Mouse (Mus musculus): ENCODE results near the gene AC134908.4. TPM values are rescaled to one million over a fixed set of nuclear protein-coding genes. Genes with fewer than 3 reads are reported as not detected.
"Not testable (repeated sequence)": the region's sequence is repeated elsewhere in the genome, so short reads cannot be mapped to it uniquely, and the experiment has no call there.

AC134908.4 gene
- polyA plus RNA-seq, 1 experiment, result 5.0 TPM

DNA sequence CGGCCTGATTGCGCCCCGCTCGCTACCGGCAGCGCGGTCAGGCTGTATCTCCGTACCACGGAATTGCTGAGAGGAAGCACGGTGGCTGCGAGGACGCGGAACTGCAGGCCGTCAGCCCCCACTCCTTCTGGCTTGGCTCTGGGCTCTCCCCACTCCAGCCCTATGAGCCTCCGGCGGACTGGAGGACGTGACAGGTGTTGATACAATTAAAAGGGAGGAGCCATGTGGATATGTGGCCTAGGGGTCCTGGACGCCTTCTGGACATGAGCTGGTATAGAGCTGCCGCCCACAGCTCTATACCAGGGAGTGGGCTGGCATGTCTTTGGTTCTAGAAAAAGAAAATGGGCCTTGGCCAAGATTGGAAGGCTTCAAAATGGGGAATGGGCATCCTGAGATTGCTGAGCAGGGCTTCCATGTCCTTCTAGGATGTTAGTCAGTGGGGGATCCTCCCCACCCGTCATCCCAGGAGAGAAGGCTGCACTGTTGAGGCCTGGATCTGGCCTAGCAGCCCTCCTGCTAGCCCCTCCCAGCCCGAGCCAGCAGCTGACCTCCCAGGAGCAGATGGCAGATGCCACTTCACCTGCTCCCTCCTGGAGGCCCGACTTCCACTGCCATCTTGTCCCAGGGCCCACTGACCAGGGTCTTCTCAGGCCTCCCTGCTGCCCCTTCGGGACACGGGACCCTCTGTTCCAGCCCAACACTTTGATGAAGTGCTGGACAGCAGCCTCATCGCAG lies 14.3 kb upstream of the AC134908.4 start:
- DNase-seq, result peak; percentile 83 to 85
- WGBS, result 3% methylated on average over 25 of the region's 25 CpGs
- Histone ChIP-seq H3K4me3 (replicated peaks; ENCODE audit: insufficient read depth, low read depth, low read length) (peak overlapping the region; percentile 77), H3K27ac (ENCODE audit: insufficient read depth, low read length) (peak overlapping the region; percentile 95), H3K4me1 (ENCODE audit: control insufficient read depth, insufficient read depth, low read length) (peaks cover 28% of the 10 kb centered on the region), H3K27me3 (ENCODE audit: control insufficient read depth, insufficient read depth, low read length) (no peaks in the 10 kb centered on the region)
- TF ChIP-seq CTCF (IDR thresholded peaks at IDR 0.05; ENCODE audit: borderline replicate concordance, insufficient read depth, low read depth, low read length) (no peak), POLR2A (IDR thresholded peaks at IDR 0.05; ENCODE audit: borderline replicate concordance, insufficient read depth, low read length) (0 out of 2 replicates have a peak, but pooled peaks have one; percentile 11)

DNA sequence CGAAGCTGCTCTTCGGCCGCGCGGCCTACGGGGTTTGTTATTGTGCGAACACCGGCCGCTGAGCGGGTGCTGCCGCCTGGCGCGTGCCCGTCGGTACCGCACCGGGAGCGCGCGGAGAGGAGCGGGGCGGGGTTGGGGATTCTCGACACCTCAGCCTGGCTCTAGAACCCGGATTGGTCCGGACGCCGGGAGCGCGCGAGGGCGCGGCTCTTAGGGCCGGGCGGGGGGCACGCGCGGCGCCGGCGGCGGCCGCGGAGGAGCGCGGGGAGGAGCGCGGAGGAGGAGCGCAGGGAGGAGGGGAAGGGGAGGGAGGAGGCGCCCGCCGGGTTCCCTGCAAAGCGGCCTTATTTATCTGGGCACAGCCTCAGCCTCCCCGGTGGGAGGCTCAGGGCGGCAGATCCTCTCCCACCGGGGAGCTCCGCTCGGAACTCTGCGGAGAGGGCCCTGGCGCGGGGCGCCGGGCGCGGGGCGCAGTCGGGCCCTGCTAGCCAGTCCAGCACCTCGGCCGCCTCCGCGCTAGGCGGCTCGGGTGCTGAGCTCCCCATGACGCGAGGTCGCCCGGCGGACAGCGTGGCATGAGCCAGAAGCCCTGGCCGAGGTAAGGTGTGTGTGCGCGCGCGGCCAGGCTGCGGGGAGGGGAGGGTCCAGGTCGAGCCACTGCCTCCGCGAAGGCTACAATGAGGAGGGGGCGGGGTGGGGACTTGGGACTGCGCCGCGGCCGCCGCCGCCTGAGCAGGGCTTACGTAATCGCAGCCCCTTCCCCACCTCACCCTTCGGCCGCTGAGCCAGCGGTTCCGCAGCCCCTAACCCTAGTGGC lies 13.5 kb upstream of the AC134908.4 start, which contains the start of gene Fbxl16:
Fbxl16 (plus strand) TSS at position 297 of the 817 bp plus-strand sequence.
- H3K4me3 ChIP-seq (replicated peaks; ENCODE audit: insufficient read depth, low read depth, low read length), result peak within 1 kb of the TSS; percentile 77
- peak; percentile 97 to 98 for DNase-seq
- TF ChIP-seq POLR2A (IDR thresholded peaks at IDR 0.05; ENCODE audit: borderline replicate concordance, insufficient read depth, low read length), result peak; percentile 95
- TF ChIP-seq CTCF (IDR thresholded peaks at IDR 0.05; ENCODE audit: borderline replicate concordance, insufficient read depth, low read depth, low read length), result peak; percentile 21; the same call in 1 of the 2 replicates
- no peaks in the 10 kb centered on the region for H3K27me3 ChIP-seq (ENCODE audit: control insufficient read depth, insufficient read depth, low read length)
- H3K27ac ChIP-seq (ENCODE audit: insufficient read depth, low read length), result peak within 1 kb of the TSS; percentile 95
- H3K4me1 ChIP-seq (ENCODE audit: control insufficient read depth, insufficient read depth, low read length), result peaks cover 22% of the 10 kb centered on the region
- WGBS, result under 1% methylated on average over 95 of the region's 100 CpGs

DNA sequence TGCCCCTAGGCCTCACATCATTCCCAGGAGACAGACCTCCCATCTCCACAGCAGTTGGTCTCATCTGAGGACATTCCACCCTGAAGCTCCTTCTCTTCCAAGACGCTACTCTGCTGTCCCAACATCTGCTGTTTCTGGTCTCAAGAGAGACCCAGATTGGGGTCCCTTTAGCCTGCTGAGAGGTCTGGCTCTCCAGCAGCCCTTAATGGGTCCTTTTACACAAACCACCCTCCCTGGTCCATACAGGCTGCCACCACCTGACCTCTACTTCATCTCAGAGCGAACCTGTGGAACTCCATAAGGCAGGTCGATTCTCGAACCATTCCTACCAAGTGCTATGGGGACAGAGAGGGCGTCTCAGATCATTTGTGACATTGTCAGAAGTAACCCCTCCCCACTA lies 12.6 kb upstream of the AC134908.4 start:
- Histone ChIP-seq H3K4me3 (replicated peaks; ENCODE audit: insufficient read depth, low read depth, low read length) (peak overlapping the region; percentile 68), H3K4me1 (ENCODE audit: control insufficient read depth, insufficient read depth, low read length) (peaks cover 20% of the 10 kb centered on the region), H3K27ac (ENCODE audit: insufficient read depth, low read length) (peak overlapping the region; percentile 72), H3K27me3 (ENCODE audit: control insufficient read depth, insufficient read depth, low read length) (no peaks in the 10 kb centered on the region)
- TF ChIP-seq CTCF (IDR thresholded peaks at IDR 0.05; ENCODE audit: borderline replicate concordance, insufficient read depth, low read depth, low read length) (no peak), POLR2A (IDR thresholded peaks at IDR 0.05; ENCODE audit: borderline replicate concordance, insufficient read depth, low read length) (no peak)
- 15% methylated on average over 5 of the region's 5 CpGs for WGBS
- peak in 1 of 2 experiments; percentile 40 for DNase-seq

DNA sequence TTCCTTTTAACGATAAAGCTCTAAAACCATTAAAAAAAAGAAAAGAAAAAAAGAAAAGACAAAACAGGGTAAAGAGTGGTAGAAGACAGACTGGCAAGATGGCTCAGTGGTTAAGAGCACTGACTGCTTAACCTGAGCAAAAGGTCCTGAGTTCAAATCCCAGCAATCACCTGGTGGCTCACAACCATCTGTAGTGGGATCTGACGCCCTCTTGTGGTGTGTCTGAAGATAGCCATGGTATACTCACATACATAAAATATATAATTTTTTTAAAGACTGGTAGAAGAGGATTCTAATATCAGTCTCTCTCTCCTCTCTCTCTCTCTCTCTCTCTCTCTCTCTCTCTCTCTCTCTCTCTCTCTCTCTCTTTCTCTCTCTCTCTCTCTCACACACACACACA lies 12.0 kb upstream of the AC134908.4 start:
- H3K27ac ChIP-seq (ENCODE audit: insufficient read depth, low read length); H3K27me3 ChIP-seq (ENCODE audit: control insufficient read depth, insufficient read depth, low read length); H3K4me3 ChIP-seq (replicated peaks; ENCODE audit: insufficient read depth, low read depth, low read length): not testable (repeated sequence)
- peaks cover 16% of the 10 kb centered on the region for H3K4me1 ChIP-seq (ENCODE audit: control insufficient read depth, insufficient read depth, low read length)
- 46% methylated on average over 2 of the region's 2 CpGs for whole genome bisulfite sequencing
- peak in 1 of 2 experiments; percentile 27 for DNase-seq

- 92% methylated on average over 4 of the region's 4 CpGs for WGBS
- peaks cover 9% of the 10 kb centered on the region for H3K4me1 ChIP-seq (ENCODE audit: control insufficient read depth, insufficient read depth, low read length)
- no peak overlapping the region for H3K27ac ChIP-seq (ENCODE audit: insufficient read depth, low read length)
- no peak for DNase-seq
- TF ChIP-seq CTCF (IDR thresholded peaks at IDR 0.05; ENCODE audit: borderline replicate concordance, insufficient read depth, low read depth, low read length) (no peak), POLR2A (IDR thresholded peaks at IDR 0.05; ENCODE audit: borderline replicate concordance, insufficient read depth, low read length) (no peak)
- H3K27me3 ChIP-seq (ENCODE audit: control insufficient read depth, insufficient read depth, low read length), result no peaks in the 10 kb centered on the region
- no peak overlapping the region for H3K4me3 ChIP-seq (replicated peaks; ENCODE audit: insufficient read depth, low read depth, low read length)
Observed at GRCm38 (mm10) chr17:25806507-25806906, 11.0 kb upstream of the AC134908.4 start.

DNA sequence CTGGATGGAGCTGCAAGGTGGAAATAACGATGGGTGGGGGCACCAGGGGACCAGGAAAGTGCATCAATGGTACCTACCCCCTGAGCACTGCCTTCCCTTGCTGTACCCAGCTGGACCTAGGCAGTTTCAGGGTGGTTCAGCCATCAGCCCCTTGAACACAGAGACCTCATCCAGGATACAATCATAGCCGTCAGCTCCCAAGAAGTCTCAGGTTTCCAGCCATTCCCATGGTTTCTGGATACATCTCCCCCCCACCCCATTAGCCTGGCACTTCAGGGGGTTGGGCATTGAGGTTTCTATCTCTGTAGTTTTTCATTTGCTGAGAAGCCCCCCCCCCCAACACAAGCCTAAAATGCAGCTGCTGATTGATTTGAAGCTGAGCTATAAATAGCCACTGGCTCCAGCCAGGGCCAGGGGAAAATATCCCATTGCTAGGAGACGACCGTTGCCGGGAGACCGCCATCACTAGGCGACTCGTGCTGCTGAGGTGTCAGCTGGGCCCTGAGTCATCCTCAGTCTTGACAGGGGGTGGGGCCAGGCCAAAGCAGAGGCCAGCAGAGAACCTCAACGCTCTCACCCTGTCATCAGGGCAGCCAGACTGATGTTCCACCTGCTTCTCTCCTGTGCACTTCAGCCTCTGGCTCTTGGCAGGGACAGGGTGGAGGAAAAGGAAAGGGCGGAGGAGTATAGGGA lies 7.5 kb upstream of the AC134908.4 start:
- Histone ChIP-seq H3K27me3 (ENCODE audit: control insufficient read depth, insufficient read depth, low read length) (no peaks in the 10 kb centered on the region), H3K4me1 (ENCODE audit: control insufficient read depth, insufficient read depth, low read length) (no peaks in the 10 kb centered on the region; the same call in 1 of the 2 replicates), H3K27ac (ENCODE audit: insufficient read depth, low read length) (no peak overlapping the region), H3K4me3 (replicated peaks; ENCODE audit: insufficient read depth, low read depth, low read length) (no peak overlapping the region)
- 11% methylated on average over 10 of the region's 10 CpGs for WGBS
- TF ChIP-seq CTCF (IDR thresholded peaks at IDR 0.05; ENCODE audit: borderline replicate concordance, insufficient read depth, low read depth, low read length) (no peak), POLR2A (IDR thresholded peaks at IDR 0.05; ENCODE audit: borderline replicate concordance, insufficient read depth, low read length) (no peak)
- DNase-seq, result peak in 1 of 2 experiments; percentile 51

DNA sequence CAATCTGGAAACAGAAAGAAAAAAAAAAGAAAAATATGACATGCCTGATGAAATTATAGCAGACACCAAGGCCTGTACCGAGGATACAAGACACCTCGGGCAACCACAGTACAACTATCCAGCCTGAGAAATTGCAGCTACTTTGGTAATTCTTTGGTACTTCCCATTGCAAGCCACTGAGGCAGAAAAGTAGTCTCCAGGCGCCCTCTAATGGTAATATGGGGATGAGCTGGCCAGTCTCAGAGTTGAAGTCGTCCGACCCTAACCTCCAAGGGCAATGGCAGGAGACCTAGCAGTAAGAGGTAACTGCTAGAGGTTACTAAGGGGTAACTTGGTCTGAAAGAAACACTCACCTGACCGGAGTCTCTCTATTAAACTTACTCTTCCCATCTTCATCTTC lies 5.6 kb upstream of the AC134908.4 start:
- Histone ChIP-seq H3K4me1 (ENCODE audit: control insufficient read depth, insufficient read depth, low read length) (no peaks in the 10 kb centered on the region), H3K27ac (ENCODE audit: insufficient read depth, low read length) (no peak overlapping the region), H3K27me3 (ENCODE audit: control insufficient read depth, insufficient read depth, low read length) (no peaks in the 10 kb centered on the region), H3K4me3 (replicated peaks; ENCODE audit: insufficient read depth, low read depth, low read length) (no peak overlapping the region)
- peak; percentile 72 to 77 for DNase-seq
- peak; percentile 82 for TF ChIP-seq CTCF (IDR thresholded peaks at IDR 0.05; ENCODE audit: borderline replicate concordance, insufficient read depth, low read depth, low read length)
- TF ChIP-seq POLR2A (IDR thresholded peaks at IDR 0.05; ENCODE audit: borderline replicate concordance, insufficient read depth, low read length), result no peak
- 5% methylated on average over 6 of the region's 6 CpGs for WGBS

Measured in cerebellum, adult 2 months (tissue).